Mouse (Mus musculus): Measurements from ENCODE around the gene Gm1604a.
"Not testable (repeated sequence)": the region's sequence is repeated elsewhere in the genome, so short reads cannot be mapped to it uniquely, and the experiment has no call there.

Gm1604a gene

DNA sequence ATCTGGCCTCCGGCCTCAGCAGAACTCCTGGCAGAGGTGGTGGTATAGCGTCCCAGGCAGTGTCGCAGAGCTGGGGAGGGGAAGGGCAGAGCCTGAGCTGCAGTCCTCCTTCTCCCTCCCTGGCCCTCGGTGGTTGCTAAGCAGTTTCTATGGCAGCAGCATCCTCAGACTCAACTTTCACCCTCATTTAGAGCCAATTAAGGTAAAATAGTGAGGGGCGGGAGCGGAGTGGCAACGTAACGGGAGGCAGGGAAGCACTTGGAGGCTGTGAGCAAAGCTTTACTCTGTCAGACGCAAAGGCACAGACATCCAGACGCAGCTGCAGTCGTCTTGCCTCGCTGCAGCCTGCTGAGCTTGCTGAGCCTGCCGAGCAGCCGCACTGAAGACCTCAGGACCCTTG is at the start of gene Gm1604a:
Gene Gm1604a (plus strand): TSS at position 312 of the 400 bp plus-strand sequence.
- in situ Hi-C loops (cut with MseI, MboI): not testable (repeated sequence)

DNA sequence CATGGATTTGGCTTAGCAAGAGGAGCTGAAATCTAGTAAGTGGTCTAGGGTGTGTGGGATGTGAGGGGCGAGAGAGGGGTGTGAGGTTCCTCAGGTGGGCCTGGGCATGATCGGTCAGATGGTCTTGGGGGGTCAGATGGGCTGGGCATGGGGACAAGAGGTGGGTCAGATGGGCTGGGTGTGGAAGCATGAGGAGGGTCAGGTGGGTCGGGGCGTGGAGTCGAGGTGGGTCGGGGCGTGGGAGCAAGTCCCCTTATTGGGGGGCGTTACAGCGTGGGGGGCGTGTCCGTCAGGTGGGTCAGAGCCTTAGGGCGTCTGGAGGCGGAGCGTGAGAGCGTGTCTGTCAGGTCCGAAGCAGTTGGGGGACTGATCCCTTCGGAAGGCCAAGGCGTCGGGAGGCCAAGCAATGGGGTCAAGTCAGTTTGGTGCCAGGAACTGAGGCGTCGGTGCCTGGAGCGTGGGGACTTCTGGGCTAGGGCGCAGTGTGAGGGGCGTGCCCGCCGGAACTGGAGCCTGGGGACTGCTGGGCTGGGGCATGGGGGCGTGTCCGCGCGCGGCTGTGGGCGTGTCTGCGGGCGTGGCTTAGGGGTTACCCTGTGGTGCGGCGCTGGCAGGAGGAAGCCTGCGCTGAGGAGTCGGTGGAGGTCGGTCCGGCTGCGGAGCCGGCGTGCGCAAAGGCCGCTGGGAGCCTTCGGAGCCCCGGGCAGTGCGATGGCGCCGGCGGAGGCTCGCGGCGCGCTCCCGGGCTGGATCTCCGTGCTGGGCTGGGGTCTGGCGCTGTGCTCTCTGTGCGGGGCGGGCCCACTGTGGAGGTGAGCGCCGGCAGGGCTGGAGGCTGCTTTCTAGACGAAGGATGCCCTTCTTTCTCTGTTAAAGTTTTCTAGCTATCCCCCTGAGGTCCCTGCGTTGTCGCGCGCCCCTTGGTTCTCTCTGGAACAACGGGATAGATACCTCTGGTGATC is 46.8 kb upstream of the Gm1604a start, which contains the start of gene Gm49721:
Gene Gm49721 (plus strand): TSS at position 618 of the 962 bp plus-strand sequence.
- in situ Hi-C loops (cut with MseI, MboI): not testable (repeated sequence)

DNA sequence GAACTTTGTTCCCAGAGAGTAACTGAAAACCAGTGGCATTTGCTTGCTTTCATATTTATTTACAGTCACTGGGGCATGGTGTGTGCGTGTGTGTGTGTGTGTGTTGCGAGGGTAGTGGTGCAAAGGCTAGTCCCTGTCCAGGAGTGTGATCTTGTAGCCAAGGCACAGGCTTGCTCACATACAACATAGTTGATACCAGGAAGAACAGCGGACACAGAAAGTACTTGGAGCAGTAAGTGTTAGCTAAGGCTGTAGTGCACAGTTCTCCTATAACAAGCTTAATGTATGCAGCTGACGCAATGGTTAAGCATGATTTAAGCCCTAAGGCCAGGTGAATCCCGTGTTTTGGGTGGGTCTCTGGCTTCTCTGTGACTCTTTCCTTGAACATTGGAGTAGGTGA is 46.0 kb upstream of the Gm1604a start:
- in situ Hi-C loops (cut with MseI, MboI): not testable (repeated sequence)

DNA sequence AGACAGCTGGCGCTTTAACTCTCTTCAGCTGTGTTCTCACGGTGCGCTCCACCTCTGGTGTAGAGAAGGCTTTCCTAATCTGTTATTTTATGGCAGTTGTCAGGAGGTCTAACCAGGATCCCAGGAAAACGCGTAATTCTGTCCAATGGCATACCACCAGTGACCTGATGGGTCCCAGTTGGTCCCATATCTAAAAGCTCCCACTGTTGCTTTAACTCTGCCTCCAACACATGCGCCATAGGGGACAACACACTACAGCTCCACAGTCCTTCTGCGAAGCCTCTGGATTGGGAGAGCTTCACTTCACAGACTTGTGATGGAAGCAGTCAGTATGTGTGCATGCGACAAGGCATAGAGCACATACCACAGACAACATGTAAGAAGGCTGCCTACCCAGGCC is 45.2 kb upstream of the Gm1604a start:
- in situ Hi-C loops (cut with MseI, MboI): not testable (repeated sequence)

DNA sequence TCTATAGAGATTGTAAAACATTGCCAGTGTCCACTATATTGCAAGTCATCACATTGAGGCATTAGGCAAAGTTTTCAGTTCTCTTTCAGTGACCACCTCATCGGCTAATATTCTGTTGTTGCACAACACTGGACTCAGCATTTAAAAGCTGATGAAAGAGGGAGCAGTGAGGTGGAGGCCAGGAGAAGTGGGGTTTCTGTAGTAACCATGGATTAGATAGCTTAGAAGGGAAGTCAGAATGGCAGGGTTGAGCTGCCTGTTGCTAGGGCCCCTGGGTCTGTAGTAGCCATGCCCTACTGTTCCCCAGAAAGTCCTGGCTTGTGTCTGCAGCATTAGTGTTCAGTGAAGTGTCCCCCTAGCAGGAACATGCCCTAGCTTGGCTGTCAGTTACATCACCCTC is 39.2 kb upstream of the Gm1604a start:
- in situ Hi-C loops (cut with MseI, MboI): not testable (repeated sequence)

DNA sequence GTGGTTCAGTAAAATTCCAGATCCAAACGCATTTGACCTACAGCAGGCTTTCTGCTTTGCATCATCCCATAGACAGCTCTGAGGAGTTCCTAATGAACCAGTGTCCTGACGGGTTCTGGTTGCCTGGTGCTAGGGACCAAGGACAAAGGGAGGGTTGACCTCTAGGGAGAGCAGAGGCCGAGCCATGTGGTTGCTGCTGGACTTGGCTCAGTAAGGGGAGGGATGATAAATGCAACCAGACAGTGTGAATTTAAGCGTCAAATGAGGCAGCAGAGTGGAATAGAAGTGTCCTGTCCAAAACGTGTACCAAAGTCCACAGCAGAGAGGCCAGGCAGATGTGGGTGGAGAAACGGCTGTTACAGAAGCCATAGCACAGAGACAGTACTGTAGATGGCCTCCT is 29.9 kb upstream of the Gm1604a start:
- in situ Hi-C loops (cut with MseI, MboI): not testable (repeated sequence)

DNA sequence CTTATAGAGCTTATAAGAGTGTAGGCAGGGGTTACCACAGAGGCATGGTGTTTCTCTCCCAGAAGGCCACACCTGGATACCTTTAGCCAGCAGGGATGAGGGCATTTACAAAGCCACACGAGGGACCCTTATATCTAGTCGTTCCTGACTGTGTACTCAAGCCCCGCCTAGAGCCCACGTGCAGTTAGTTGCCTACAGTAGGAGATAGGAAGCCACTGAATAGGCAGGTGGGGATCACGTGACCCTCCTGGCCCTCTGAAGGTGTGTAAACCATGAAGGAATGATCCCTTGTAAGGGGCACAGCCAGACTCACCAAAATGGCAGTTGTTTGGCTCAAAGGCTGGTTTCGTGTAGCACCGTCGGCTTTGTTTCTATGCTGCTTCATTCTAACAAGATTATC is 28.5 kb upstream of the Gm1604a start:
- in situ Hi-C loops (cut with MseI, MboI): not testable (repeated sequence)

DNA sequence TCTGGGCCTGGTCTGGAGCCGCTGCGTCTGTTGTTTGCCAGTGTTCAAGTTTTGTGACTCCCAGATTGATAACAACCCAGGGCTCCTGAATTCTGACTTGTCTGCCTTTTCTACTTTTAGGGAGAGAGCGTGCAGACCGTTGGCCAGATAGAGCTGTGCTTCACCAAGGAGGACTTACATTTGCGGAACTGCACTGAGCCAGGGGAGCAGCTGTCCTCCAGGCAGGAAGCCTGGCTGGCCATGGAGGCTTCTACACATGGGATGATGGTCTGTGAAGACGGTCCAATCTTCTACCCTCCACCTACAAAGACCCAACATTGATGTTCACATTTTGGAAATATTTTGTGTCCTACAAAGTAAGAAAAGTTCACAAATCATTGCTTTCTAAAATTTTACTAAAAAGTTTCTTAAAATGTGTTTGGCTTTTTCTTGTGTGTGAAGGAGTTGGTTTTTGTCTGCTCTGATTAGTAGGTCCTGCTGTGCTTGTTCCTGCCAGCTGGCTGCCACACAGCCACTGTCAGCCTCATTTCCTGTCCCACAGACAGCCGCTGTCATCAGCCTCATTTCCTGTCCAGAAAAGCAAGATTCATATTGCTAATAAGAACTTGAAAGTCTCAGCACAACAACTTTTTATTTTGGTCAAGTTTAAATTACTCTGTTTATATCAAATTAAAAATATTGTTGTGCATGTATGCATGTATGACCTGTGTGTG is 27.4 kb upstream of the Gm1604a start:
- in situ Hi-C loops (cut with MseI, MboI): not testable (repeated sequence)

DNA sequence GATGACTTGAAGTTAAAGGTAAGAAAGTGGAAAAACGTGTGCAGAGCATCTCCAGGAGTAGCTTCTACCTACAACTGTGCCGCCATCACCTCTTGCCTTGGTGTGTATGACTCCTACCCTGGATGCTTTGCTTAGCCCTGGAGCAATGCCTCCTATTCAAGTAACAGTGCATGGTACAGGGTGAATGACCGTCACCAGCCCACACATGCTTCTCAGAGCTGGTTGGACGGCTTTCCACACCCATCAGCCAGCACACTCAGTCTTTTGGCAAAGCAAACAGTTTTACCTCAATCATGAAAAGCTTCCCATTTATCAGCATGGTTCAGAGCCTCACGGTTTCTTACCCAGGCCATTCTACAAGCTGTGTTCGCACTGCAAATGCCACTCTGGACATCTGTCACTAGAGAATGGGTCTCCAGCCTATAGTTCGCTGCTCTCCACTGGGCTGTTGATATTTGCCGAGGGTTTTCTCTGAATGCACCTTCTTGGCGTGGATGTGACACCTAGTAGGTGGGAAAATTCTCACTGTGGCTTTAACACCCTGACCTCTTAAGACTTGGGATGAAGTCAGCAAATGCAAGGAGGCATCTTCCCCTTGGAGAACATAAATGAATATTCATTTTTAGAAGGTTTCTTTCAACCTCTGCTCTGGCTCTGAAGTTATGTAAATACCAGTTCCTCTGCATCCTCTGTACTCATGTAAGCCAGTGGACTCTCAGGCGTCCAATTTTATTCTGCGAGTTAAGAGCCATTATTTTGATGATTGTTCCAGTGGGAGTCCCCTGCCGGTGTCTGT is 23.4 kb upstream of the Gm1604a start:
- in situ Hi-C loops (cut with MseI, MboI): not testable (repeated sequence)

DNA sequence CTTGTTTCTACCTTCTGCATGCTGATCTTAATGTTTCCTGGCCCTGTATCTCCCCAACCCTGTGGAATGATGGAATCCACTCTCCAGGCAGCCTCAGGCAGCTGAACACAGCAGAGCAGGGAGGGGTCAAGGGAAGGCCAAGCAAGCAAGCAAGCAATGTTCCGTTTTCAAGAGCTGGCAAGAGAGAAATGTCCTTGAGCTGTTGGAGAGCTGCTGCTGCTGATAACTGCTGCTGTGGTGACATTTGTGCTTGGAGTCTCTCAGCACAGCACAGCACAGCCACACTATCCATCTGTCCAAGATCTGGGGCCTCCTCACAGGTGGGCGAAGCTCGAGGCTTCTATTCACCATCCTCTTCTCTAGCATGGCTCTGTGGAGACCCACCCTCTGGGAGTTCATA is 22.0 kb upstream of the Gm1604a start:
- in situ Hi-C loops (cut with MseI, MboI): not testable (repeated sequence)

DNA sequence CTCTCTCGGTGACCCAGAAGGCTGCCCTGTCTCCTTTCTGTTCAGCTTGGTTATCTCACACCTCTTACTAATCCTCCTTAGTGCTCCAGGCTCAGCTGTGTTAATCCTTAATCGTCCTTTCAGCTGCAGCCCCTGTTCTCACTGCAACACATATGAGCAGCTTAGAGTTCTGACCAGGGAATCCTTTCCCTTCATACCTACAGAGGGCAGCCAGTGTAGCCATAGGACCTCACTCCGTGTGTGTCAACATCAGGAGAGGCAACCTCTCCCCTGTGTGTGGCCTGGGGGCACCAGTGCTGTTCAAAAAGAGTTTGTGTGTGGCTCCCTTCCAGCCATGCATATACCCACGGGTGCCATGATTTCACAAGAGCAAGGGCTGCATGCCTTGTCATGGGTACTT is 19.7 kb upstream of the Gm1604a start:
- in situ Hi-C loops (cut with MseI, MboI): not testable (repeated sequence)

DNA sequence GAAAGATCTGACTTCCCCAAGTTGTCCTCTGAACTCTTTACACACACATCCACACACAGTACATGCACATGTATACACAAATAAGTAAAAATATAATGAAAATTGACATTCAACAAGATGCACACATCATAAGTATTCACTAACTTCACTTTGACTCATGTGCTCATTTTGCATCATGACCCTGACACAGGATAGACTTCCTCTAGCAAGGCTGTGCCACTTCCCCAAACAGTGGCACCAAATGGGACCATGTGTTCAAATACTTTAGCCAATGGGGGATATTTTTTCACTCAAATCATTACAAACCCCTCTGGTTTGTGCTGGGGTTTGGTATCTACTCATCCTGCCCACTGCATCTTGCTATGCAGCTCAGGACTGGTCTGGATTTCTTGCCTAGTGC is 16.5 kb upstream of the Gm1604a start:
- in situ Hi-C loops (cut with MseI, MboI): not testable (repeated sequence)

DNA sequence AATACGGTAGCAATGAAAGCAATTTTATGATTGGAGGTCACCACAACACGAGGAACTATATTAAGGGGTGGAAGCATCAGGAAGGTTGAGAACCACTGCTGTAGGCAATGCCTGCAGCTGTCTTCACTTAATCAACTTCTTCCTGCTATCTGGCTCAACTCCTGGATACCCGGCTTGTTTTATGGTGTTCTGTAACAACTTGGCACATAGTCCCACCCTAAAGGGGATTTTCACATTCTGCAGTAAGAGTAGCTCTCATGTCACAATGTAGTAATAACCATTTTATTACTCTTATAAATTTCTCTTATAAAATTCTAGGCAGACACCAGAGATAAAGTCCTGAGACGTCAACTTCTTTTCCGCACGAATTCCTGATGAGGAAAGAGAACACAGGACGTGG is 15.9 kb upstream of the Gm1604a start:
- in situ Hi-C loops (cut with MseI, MboI): not testable (repeated sequence)

DNA sequence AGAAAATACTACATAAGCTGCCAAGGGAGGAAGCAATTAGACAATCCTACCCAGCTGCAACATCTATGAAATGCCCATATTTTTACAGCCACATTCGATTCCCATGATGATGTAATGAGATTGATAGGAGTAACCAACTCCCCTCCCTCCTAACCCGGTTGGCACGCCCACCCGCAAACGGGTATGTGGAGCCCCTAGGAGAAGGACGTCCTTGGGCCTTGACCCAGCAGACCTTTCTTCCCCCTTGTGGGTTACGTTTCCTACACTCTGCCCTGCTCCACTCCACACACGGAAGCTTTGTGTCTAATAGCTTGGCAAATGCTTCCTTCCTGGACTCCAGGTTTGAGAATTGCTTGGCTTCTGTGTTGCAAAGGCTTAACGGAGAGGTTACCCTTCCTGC is 15.5 kb upstream of the Gm1604a start:
- in situ Hi-C loops (cut with MseI, MboI): not testable (repeated sequence)

DNA sequence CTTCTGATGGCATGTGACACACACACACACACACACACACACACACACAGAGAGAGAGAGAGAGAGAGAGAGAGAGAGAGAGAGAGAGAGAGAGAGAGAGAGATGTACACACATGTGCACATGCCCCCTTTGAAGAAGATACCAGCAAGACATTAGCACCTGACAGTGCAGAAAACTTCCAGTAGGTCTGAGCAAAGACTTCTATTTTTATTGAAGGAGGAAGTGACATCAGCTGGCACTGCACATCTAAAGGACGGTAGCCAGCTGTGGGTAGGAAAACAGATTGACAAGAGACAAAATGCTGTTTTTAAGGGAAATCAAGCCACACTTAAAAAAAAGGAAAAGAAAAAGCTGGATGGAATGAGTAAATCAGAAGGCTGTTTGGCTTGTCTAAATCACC is 11.2 kb upstream of the Gm1604a start:
- in situ Hi-C loops (cut with MseI, MboI): not testable (repeated sequence)

DNA sequence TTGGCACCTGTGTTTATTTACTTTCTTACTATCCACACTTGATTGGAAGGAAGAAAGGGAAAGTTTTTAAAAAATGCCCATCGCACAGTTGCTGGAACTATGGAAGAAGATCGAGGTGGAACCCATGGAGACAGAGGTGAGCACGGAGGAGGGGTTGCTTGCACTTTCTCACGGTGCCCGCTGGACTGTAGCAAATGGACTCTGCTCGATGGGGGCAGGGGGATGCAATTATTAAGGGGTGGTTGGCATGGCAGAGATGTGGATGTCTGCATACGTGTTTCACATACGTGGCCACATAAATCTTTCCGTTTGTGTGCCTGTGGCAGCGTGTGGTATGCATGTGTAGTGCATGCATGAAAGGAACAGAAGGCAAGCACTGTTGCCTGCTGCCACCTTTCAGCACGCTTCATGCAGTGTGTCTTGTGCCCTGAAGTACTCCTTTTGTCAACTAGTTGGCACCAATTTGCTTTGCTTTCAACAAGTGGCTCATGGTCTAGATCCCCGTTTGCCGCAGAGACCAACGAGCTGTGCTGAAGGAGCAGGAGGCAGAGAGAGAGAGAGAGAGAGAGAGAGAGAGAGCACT is 487 bp downstream of the Gm1604a start:
- in situ Hi-C loops (cut with MseI, MboI): not testable (repeated sequence)

DNA sequence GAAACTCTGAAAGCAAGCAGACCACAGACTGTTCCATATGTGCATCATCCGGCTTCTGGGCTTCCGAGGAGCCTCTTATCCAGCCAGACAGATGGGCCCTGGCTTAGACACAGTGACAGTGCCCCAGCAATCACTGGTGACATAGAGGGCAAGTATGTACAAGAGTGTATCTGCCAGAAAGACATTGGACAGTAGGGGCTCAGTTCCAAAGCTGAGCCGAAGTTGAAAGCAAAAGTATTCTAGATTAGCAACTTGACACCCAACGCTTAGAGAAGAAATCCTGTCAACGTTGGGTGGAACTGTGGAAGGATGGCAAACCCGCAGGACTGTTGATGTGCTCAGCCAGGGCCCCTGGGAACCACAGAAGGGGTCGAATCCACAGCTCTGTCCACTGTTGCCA is 4.8 kb downstream of the Gm1604a start:
- in situ Hi-C loops (cut with MseI, MboI): not testable (repeated sequence)

DNA sequence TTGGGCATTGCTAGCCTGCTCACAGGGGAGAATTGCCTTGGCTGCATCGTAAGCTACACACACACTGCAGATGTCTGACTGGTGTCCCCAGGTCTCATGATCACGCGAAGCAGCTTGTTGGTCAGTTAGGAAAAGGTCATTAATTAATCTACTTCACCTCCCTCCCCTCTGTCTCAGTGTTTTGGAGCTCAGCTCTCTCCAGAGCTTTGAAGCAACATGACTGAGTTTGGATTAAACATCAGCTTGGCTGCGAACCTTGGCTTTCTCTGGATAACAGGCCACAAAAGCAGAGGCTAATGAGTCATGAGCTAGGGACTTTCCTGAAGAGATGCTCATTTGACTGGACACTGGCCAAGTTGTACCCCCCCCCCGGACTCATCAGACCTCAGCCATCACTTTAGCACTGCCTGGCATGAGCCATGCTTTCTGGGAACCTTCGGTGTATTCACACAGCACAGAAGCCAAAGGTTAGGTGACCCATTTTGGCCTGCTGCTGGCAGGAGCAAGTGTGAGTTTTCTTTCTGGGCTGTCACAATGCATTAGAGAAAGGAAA is 5.3 kb downstream of the Gm1604a start:
- in situ Hi-C loops (cut with MseI, MboI): not testable (repeated sequence)

DNA sequence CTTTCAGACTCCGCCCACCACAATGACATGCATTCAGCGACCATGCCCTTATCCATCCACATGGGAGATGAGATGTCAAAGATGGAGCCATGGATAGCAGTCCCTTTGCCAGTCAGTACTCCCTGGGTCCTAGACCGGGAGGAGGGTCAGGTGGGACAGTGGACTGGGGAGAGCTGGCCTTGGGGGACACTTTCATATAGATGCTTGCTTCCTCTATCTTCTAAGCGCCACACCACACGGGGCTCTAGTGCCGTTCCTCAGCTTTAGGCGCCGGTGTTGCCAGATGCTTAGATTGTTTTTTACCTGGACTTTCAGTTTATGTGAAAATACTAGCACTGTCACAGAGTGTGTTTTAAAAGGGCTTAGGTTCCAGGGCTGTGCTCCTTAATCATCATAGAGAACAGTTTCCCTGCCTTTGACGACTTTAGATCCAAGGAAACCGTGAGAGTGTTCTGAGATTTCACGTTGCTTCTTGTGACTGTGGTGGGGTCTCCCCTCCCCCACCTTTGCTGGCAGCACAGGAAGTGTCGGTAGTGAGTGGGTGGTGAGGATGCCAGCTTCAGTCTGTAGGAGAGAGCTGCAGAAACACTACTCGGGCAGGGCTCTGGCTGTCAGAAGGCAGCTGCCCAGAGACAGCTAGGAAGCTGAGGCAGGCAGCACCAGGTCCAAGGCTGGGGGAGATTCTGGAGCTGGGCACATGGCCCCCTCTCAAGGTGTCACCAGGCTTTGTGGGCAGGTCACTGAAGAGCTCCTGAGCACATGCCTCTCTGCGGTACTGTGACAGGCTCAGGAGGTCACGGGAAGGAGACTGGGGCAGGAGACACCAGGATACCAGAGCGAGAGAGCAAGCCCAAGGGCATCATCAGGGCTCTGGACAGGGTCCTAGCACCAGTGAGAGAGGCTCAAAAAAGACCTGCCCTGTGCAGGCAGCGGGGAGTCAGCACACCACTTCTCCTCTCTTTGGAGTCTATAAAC is 8.1 kb downstream of the Gm1604a start:
- in situ Hi-C loops (cut with MseI, MboI): not testable (repeated sequence)

DNA sequence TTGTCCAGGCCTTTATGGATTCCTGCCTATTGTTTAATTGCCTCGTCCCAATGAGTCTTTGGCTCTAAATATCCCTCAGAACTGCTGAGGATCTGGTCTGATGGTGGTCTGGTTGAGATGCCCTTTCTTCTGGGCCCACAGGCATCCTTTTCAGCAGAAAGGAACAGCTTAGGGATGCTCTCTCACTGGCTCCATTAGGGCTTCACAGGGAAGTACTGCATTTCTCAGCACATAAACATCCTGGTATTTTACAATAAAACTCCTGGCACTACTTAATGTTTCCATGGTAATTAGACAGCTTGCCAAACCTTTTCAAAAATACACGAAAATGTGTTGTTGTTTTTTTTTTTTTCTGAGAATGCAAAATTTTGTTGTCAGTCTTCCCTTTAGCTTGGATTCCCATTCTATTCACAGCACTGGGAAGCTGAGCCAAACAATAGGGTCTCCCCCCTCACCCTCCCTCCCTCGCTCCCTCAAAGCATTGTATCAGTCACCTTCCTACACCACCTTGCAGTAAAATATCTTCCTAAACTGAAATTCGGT is 43.7 kb downstream of the Gm1604a start:
- in situ Hi-C loops (cut with MseI, MboI): not testable (repeated sequence)

Data from mouse trophoblast stem cell (cell line).